Mouse (Mus musculus) CH12.LX (cell line): ENCODE data around the gene Srebf2. TPM values are rescaled to one million over a fixed set of nuclear protein-coding genes. Genes with fewer than 3 reads are reported as not detected.

Source experiments
- DNase-seq: peaks from one replicate; pipeline ENCODE4 v3.0.0-alpha.2; 2013; ENCODE audit errors: extremely low read depth
- H3K27ac ChIP-seq: 2 replicates; pipeline ENCODE4 v1.5.1; 2012; ENCODE audit warnings: low read depth, mild to moderate bottlenecking, control low read depth, moderate library complexity; ENCODE audit not compliant: insufficient read depth
- H3K27me3 ChIP-seq: replicated peaks from 2 replicates; pipeline ENCODE3; 2012; ENCODE audit warnings: inconsistent platforms
- H3K36me3 ChIP-seq, 2 experiments: replicated peaks in 1 of 2; 2 replicates each; pipeline versions ENCODE3 to v1.6.1; 2012; ENCODE audit warnings: inconsistent platforms in 1 of 2, low read length in 1 of 2, mild to moderate bottlenecking in 1 of 2, mixed read lengths in 1 of 2, moderate library complexity in 1 of 2; ENCODE audit not compliant: control insufficient read depth in 1 of 2, insufficient read depth in 1 of 2
- H3K4me1 ChIP-seq, 2 experiments: 2 replicates each; pipeline ENCODE4 v1.6.1; 2012; ENCODE audit warnings: inconsistent platforms in 1 of 2, moderate library complexity in 1 of 2; ENCODE audit not compliant: insufficient read depth in 2 of 2, control insufficient read depth in 1 of 2
- H3K4me2 ChIP-seq: 2 replicates; pipeline ENCODE4 v1.6.1; 2012; ENCODE audit warnings: low read depth, mild to moderate bottlenecking, control low read depth; ENCODE audit not compliant: poor library complexity, insufficient read depth, severe bottlenecking
- H3K4me3 ChIP-seq, 3 experiments: fragments of 150-350 bp in 1 of 3; sonication (generic) in 1 of 3; replicated peaks in 1 of 3; 2 replicates each; pipeline versions ENCODE3 to v1.5.1; 2011 to 2012; ENCODE audit warnings: low read depth in 2 of 3, low read length in 2 of 3, mild to moderate bottlenecking in 2 of 3, moderate library complexity in 2 of 3, control low read depth in 1 of 3, improper control_type of control experiment in 1 of 3, inconsistent platforms in 1 of 3, mixed read lengths in 1 of 3; ENCODE audit not compliant: poor library complexity in 1 of 3
- H3K79me2 ChIP-seq: replicated peaks from 2 replicates; pipeline ENCODE4 v1.6.1; 2012; ENCODE audit warnings: mild to moderate bottlenecking, moderate library complexity; ENCODE audit not compliant: control insufficient read depth, poor library complexity, insufficient read depth, severe bottlenecking; ENCODE audit errors: extremely low read depth
- H3K9ac ChIP-seq: 2 replicates; pipeline ENCODE4 v1.6.1; 2012; ENCODE audit warnings: low read depth, mild to moderate bottlenecking, control low read depth, moderate library complexity; ENCODE audit not compliant: insufficient read depth
- H3K9me3 ChIP-seq: replicated peaks from 2 replicates; pipeline ENCODE3; 2012; ENCODE audit warnings: low read length, inconsistent platforms, mixed read lengths
- BHLHE40 ChIP-seq: IDR thresholded peaks from 2 replicates; pipeline ENCODE4 v1.6.1; 2011; ENCODE audit warnings: mild to moderate bottlenecking, low read depth, low read length, improper control_type of control experiment
- CHD1 ChIP-seq: IDR thresholded peaks from 2 replicates; pipeline ENCODE4 v1.6.1; 2012; ENCODE audit warnings: low read depth, low read length, improper control_type of control experiment, inconsistent platforms
- CHD2 ChIP-seq: IDR thresholded peaks from 2 replicates; pipeline ENCODE4 v1.6.1; 2011; ENCODE audit warnings: low read length, improper control_type of control experiment
- ELF1 ChIP-seq: IDR thresholded peaks from 2 replicates; pipeline ENCODE4 v1.6.1; 2014; ENCODE audit warnings: low read depth, mild to moderate bottlenecking, inconsistent platforms, low read length, improper control_type of control experiment
- ETS1 ChIP-seq: conservative IDR thresholded peaks from 2 replicates; pipeline ENCODE4 v1.6.1; 2012; ENCODE audit warnings: low read depth, mild to moderate bottlenecking, inconsistent platforms, low read length, improper control_type of control experiment, moderate library complexity
- KAT2A ChIP-seq: IDR thresholded peaks from 2 replicates; pipeline ENCODE4 v1.6.1; 2012; ENCODE audit warnings: low read length, improper control_type of control experiment, inconsistent platforms; ENCODE audit not compliant: insufficient replicate concordance
- MAX ChIP-seq: IDR thresholded peaks from 2 replicates; pipeline ENCODE4 v1.6.1; 2011; ENCODE audit warnings: low read length, improper control_type of control experiment
- MAZ ChIP-seq: IDR thresholded peaks from 2 replicates; pipeline ENCODE4 v1.6.1; 2012; ENCODE audit warnings: low read depth, mild to moderate bottlenecking, inconsistent platforms, low read length, improper control_type of control experiment, moderate library complexity
- MEF2A ChIP-seq: IDR thresholded peaks from 2 replicates; pipeline ENCODE4 v1.6.1; 2014; ENCODE audit warnings: low read depth, mild to moderate bottlenecking, inconsistent platforms, low read length, improper control_type of control experiment, borderline replicate concordance
- MXI1 ChIP-seq: IDR thresholded peaks from 2 replicates; pipeline ENCODE4 v1.6.1; 2011; ENCODE audit warnings: mild to moderate bottlenecking, low read depth, low read length, improper control_type of control experiment
- NELFE ChIP-seq: IDR thresholded peaks from 2 replicates; pipeline ENCODE4 v1.6.1; 2011; ENCODE audit warnings: low read depth, low read length, improper control_type of control experiment
- NRF1 ChIP-seq: IDR thresholded peaks from 2 replicates; pipeline ENCODE4 v1.6.1; 2014; ENCODE audit warnings: low read depth, mild to moderate bottlenecking, inconsistent platforms, low read length, improper control_type of control experiment, moderate library complexity
- PAX5 ChIP-seq: IDR thresholded peaks from 2 replicates; pipeline ENCODE4 v1.6.1; 2012; ENCODE audit warnings: low read length, inconsistent platforms, mixed read lengths
- POLR2A ChIP-seq: IDR thresholded peaks from 2 replicates; pipeline ENCODE4 v1.6.1; 2011; ENCODE audit warnings: low read depth, mild to moderate bottlenecking, improper control_type of control experiment, low read length
- POLR2AphosphoS2 ChIP-seq: IDR thresholded peaks from 2 replicates; pipeline ENCODE4 v1.6.1; 2011; ENCODE audit warnings: low read depth, low read length, improper control_type of control experiment
- SIN3A ChIP-seq: IDR thresholded peaks from 2 replicates; pipeline ENCODE4 v1.6.1; 2012; ENCODE audit warnings: low read length, improper control_type of control experiment, inconsistent platforms
- TBP ChIP-seq: conservative IDR thresholded peaks from 2 replicates; pipeline ENCODE4 v1.6.1; 2011; ENCODE audit warnings: low read depth, low read length, improper control_type of control experiment
- TCF12 ChIP-seq: IDR thresholded peaks from 2 replicates; pipeline ENCODE4 v1.6.1; 2014; ENCODE audit warnings: low read depth, mild to moderate bottlenecking, inconsistent platforms, low read length, improper control_type of control experiment
- UBTF ChIP-seq: IDR thresholded peaks from 2 replicates; pipeline ENCODE4 v1.6.1; 2012; ENCODE audit warnings: low read depth, mild to moderate bottlenecking, inconsistent platforms, low read length, improper control_type of control experiment, moderate library complexity
- USF1 ChIP-seq: IDR thresholded peaks from 2 replicates; pipeline ENCODE4 v1.6.1; 2014; ENCODE audit warnings: low read depth, mild to moderate bottlenecking, inconsistent platforms, low read length, improper control_type of control experiment
- USF2 ChIP-seq: conservative IDR thresholded peaks from 2 replicates; pipeline ENCODE4 v1.6.1; 2011; ENCODE audit warnings: low read depth, low read length, improper control_type of control experiment
- ZC3H11A ChIP-seq: IDR thresholded peaks from 2 replicates; pipeline ENCODE4 v1.6.1; 2012; ENCODE audit warnings: low read depth, mild to moderate bottlenecking, inconsistent platforms, low read length, improper control_type of control experiment
- ZKSCAN1 ChIP-seq: IDR thresholded peaks from 2 replicates; pipeline ENCODE4 v1.6.1; 2012; ENCODE audit warnings: low read depth, inconsistent platforms, low read length, improper control_type of control experiment, borderline replicate concordance
- ZMIZ1 ChIP-seq: IDR thresholded peaks from 2 replicates; pipeline ENCODE4 v1.6.1; 2012; ENCODE audit warnings: low read depth, mild to moderate bottlenecking, inconsistent platforms, low read length, improper control_type of control experiment
- dilution Hi-C: fragments of 300-500 bp; cut with MboI; formaldehyde crosslinking; loops from 2 replicates; pipeline ENCODE4 v1.14.3; 2020; ENCODE audit warnings: low sequenced_read_pairs; ENCODE audit not compliant: extremely low pct_unique_long_range_greater_than_20kb, extremely low pct_ligation_motif_present
- in situ Hi-C: fragments of 300-500 bp; cut with MboI; formaldehyde crosslinking; loops from 3 replicates; pipeline ENCODE4 v1.14.3; 2019; ENCODE audit warnings: low sequenced_read_pairs, low pct_ligation_motif_present, low pct_unique_long_range_greater_than_20kb, mixed read lengths
- polyA plus RNA-seq: library from polyadenylated mRNA; unstranded; fragments of >175 nt; gene quantifications from 2 replicates; pipeline ENCODE4 v1.2.1, GENCODE M21; 2012; ENCODE audit warnings: low read depth; ENCODE audit not compliant: insufficient read length
- total RNA-seq, 2 experiments: library from RNA; depleted of rRNA; stranded (reverse); fragments of 300-350 nt in 1 of 2; fragments of >200 nt in 1 of 2; gene quantifications; 2 replicates each; pipeline ENCODE4 v1.2.3; 2012 to 2014

Gene Srebf2
- total and polyA plus RNA-seq, 3 experiments: 94.3 to 253 (median 159) TPM

DNA sequence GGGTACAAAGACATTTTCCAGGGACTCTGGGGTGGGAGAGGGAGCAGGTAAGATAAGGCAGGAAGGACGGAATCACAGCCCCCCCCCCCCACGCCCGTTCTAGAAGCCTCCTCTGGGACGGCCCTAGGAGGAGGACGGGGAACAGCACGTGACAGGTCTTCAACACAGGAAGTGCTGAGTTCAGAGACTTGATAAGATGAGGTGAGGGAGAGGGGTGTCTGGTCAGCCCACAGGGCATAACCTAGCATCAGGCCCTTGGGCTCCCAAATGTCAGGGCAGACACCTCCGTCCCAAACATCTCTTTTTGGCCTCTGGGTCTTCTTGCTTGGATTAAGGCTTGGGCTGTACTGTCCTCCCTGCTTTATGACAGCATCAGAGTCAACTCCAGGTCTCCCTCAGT is 76.3 kb downstream of the Srebf2 start:
- H3K27ac ChIP-seq: peak overlapping the region; percentile 90
- in situ Hi-C loops (no loop called here), dilution Hi-C loops (no loop called here)
- H3K9me3 ChIP-seq: no peaks in the 10 kb centered on the region
- no peak for DNase-seq
- H3K27me3 ChIP-seq: no peaks in the 10 kb centered on the region
- H3K4me3 ChIP-seq: peak overlapping the region; percentile 72 to 89 (median 86)
- peak overlapping the region; percentile 97 for H3K9ac ChIP-seq
- H3K36me3 ChIP-seq: peaks cover 5 to 10% of the 10 kb centered on the region in 2 experiments
- peaks cover 27 to 72% of the 10 kb centered on the region in 2 experiments for H3K4me1 ChIP-seq
- TF ChIP-seq MEF2A (no peak), UBTF (0 out of 2 replicates have a peak, but pooled peaks have one; percentile 6), USF1 (peak; percentile 75), SIN3A (0 out of 2 replicates have a peak, but pooled peaks have one; percentile 29), BHLHE40 (peak; percentile 93), ZMIZ1 (peak; percentile 17; the same call in 1 of the 2 replicates), POLR2A (peak; percentile 66), MAX (peak; percentile 60; the same call in 1 of the 2 replicates), MAZ (0 out of 2 replicates have a peak, but pooled peaks have one; percentile 43), ELF1 (peak; percentile 68), ETS1 (peak; percentile 16; the same call in 1 of the 2 replicates), NRF1 (no peak), ZC3H11A (no peak), USF2 (peak; percentile 73), MXI1 (peak; percentile 62; the same call in 1 of the 2 replicates), POLR2AphosphoS2 (no peak), TCF12 (0 out of 2 replicates have a peak, but pooled peaks have one; percentile 9), PAX5 (no peak)
- H3K79me2 ChIP-seq: peaks cover 18% of the 10 kb centered on the region
- H3K4me2 ChIP-seq: peak overlapping the region; percentile 92

DNA sequence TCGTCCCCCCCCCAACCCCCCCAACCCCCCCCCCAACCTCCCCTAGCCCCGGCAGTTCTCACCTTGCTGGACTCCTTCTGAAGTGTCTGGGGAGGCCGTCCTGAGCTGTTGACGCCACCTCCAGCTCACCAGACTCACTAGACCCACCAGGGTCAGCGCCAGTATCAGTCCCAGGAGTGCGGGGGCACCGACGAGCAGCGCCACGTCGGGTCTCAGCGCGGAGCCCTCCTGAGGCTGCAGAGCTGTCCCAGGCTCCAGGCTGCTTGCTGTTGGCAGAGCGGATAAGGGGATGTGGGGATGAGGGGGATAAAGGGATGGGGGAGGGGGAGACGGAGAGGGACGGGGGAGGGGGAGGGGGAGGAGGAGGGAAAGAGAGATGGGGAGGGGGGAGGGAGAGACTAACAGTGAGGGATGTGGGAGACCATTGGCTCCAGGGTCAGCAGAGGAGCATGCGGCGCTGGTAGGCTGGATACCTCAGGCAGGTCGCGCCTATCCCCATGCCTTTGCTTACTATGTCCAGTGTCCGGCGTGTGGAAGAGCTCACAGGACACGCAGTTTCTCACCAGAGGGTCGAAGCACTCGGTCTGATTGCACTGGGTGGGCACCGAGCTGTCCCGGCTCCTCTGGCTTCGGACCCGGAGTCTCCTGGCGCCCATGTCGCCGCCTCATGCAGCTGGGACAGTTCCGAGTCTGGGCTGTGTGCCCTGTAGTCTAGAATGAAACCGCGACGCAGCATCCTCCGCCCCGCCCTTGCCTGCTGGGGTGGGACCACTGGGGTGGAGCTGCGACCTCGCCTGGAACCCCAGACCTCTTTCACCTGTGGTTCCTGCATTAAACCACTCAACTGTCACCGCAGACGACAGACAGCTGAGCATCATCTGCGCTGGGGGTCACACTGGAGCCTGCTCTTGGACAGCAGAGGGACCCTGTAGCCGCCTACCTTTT is 76.9 kb downstream of the Srebf2 start, which contains the start of gene Tnfrsf13c:
TSS of gene Tnfrsf13c (minus strand) at position 713 of the 945 bp plus-strand sequence.
- H3K4me1 ChIP-seq: peaks cover 27 to 71% of the 10 kb centered on the region in 2 experiments
- DNase-seq: peak; percentile 81

More for the DNA sequence above, 76.9 kb downstream of the Srebf2 start, which contains the start of gene Tnfrsf13c:
- peak; percentile 52; the same call in 1 of the 2 replicates for TF ChIP-seq SIN3A
- peak; percentile 95 for TF ChIP-seq TCF12
- no peak for TF ChIP-seq KAT2A
- peak; percentile 84 for TF ChIP-seq ETS1
- TF ChIP-seq USF1: no peak
- peak; percentile 89 for TF ChIP-seq ZMIZ1
- peak; percentile 92 for TF ChIP-seq NELFE
- TF ChIP-seq PAX5: no peak
- TF ChIP-seq TBP: peak; percentile 89
- no peak; the same call in 1 of the 2 replicates for TF ChIP-seq MEF2A
- no peak for TF ChIP-seq CHD1
- peak; percentile 52; the same call in 1 of the 2 replicates for TF ChIP-seq UBTF
- TF ChIP-seq POLR2A: peak; percentile 96
- peak; percentile 69; the same call in 1 of the 2 replicates for TF ChIP-seq BHLHE40
- TF ChIP-seq ZKSCAN1: no peak
- TF ChIP-seq POLR2AphosphoS2: peak; percentile 79; the same call in 1 of the 2 replicates
- TF ChIP-seq USF2: no peak
- TF ChIP-seq CHD2: peak; percentile 69
- Histone ChIP-seq H3K9me3 (no peaks in the 10 kb centered on the region), H3K36me3 (peaks cover 5 to 10% of the 10 kb centered on the region in 2 experiments), H3K4me3 (peak within 1 kb of the TSS; percentile 72 to 89 (median 86)), H3K27me3 (no peaks in the 10 kb centered on the region), H3K9ac (peak within 1 kb of the TSS; percentile 97), H3K4me2 (peak within 1 kb of the TSS; percentile 92), H3K79me2 (peaks cover 18% of the 10 kb centered on the region), H3K27ac (peak within 1 kb of the TSS; percentile 90)
- in situ Hi-C loops: no loop called here
- dilution Hi-C loops: no loop called here
